Mouse (Mus musculus): ENCODE measurements around the gene Dera.
A peak's percentile ranks its signal among the peaks of the same experiment; 100 is the strongest.

Gene Dera

GRCm38 (mm10) chr6:137806806-137807205 is 52.5 kb downstream of the Dera start:
- DNase-seq (ENCODE audit: low read depth): no peak

- no peak for DNase-seq (ENCODE audit: low read depth)
These were observed 53.0 kb downstream of the Dera start for GRCm38 (mm10) chr6:137807296-137807695.

GRCm38 (mm10) chr6:137808706-137809105 is 54.4 kb downstream of the Dera start:
- DNase-seq (ENCODE audit: low read depth): no peak

- no peak for DNase-seq (ENCODE audit: low read depth)
These were observed 55.8 kb downstream of the Dera start for GRCm38 (mm10) chr6:137810136-137810535.

GRCm38 (mm10) chr6:137814006-137814405 is 59.7 kb downstream of the Dera start:
- peak; percentile 65 for DNase-seq (ENCODE audit: low read depth)

GRCm38 (mm10) chr6:137816508-137816907 is 62.2 kb downstream of the Dera start:
- no peak for DNase-seq (ENCODE audit: low read depth)

- no peak for DNase-seq (ENCODE audit: low read depth)
These were observed 68.2 kb downstream of the Dera start for GRCm38 (mm10) chr6:137822550-137822949.

GRCm38 (mm10) chr6:137824046-137825021 is 70.0 kb downstream of the Dera start:
- DNase-seq (ENCODE audit: low read depth): no peak

- DNase-seq (ENCODE audit: low read depth): no peak
These were observed 70.8 kb downstream of the Dera start for GRCm38 (mm10) chr6:137825022-137825613.

GRCm38 (mm10) chr6:137829056-137829776 is 74.9 kb downstream of the Dera start:
- no peak for DNase-seq (ENCODE audit: low read depth)

- DNase-seq (ENCODE audit: low read depth): no peak
These were observed 82.5 kb downstream of the Dera start for GRCm38 (mm10) chr6:137836799-137837198.

- DNase-seq (ENCODE audit: low read depth): peak; percentile 74
These were observed 89.0 kb downstream of the Dera start for GRCm38 (mm10) chr6:137843337-137843736.

- DNase-seq (ENCODE audit: low read depth): no peak
These were observed 103.2 kb downstream of the Dera start for GRCm38 (mm10) chr6:137857198-137858194.

GRCm38 (mm10) chr6:137869903-137870580 is 115.7 kb downstream of the Dera start:
- no peak for DNase-seq (ENCODE audit: low read depth)

- DNase-seq (ENCODE audit: low read depth): no peak
These were observed 116.3 kb downstream of the Dera start for GRCm38 (mm10) chr6:137870667-137871066.

GRCm38 (mm10) chr6:137872055-137872735 is 117.8 kb downstream of the Dera start:
- DNase-seq (ENCODE audit: low read depth): peak; percentile 59

GRCm38 (mm10) chr6:137874471-137875244 is 120.3 kb downstream of the Dera start:
- DNase-seq (ENCODE audit: low read depth): no peak

- peak; percentile 8 for DNase-seq (ENCODE audit: low read depth)
These were observed 131.3 kb downstream of the Dera start for GRCm38 (mm10) chr6:137885644-137886043.
